Mouse (Mus musculus): Measurements from ENCODE around the gene Gm4491. TPM values are rescaled to one million over a fixed set of nuclear protein-coding genes. Genes with fewer than 3 reads are reported as not detected.

Gene Gm4491
- polyA plus RNA-seq (2016; fragmentation: Nextera tagmentation; extraction: Ambion mirVana): not detected in 2 replicates

DNA sequence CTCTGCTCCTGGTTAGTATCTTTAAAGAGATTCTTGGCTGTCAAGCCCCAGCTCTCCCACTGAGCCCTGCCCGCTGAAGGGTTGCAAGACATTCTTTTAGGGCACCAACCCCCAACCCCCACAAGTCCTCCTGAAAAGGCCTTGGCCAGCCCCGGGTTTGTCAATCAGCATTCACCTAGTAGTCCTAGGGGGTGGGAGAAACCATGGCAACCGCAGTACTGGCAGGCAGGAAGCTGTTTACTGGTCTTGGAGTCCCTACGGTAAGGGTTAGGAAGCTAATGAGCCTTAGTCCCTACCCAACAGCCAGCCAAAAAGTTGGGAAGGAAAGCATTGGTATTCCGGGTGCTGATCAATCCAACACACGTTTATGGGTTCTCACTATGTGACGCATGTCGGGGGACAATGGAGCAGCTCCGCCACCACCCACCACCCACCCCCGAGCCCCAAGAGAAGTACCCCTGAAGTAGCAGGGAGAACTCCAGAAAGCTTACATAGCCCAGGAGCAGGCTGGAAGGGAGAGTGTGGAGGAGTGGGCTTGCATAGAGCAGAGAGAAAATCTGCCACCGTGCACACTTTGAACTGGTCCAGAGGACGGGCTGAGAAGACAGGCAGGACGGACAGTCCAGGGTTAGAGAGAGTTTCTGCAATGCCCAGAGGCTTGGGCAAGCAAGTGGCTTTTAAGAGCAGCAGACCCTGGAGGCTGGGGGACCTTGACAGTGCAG is at the start of gene Gm4491:
Gene Gm4491 (minus strand): TSS at position 61 of the 722 bp plus-strand sequence.
- peaks cover 25% of the 10 kb centered on the region for H3K4me1 ChIP-seq
- H3K9me3 ChIP-seq (replicated peaks): no peaks in the 10 kb centered on the region
- H3K4me3 ChIP-seq: peak within 1 kb of the TSS; percentile 31
- H3K36me3 ChIP-seq: no peaks in the 10 kb centered on the region
- WGBS: 23% methylated on average over 13 of the region's 13 CpGs
- H3K27me3 ChIP-seq (ENCODE audit: low read depth, poor library complexity, severe bottlenecking): peaks cover 3% of the 10 kb centered on the region; the same call in 1 of the 2 replicates
- H3K27ac ChIP-seq: peak within 1 kb of the TSS; percentile 82
- DNase-seq (ENCODE audit: low spot score): peak; percentile 66

DNA sequence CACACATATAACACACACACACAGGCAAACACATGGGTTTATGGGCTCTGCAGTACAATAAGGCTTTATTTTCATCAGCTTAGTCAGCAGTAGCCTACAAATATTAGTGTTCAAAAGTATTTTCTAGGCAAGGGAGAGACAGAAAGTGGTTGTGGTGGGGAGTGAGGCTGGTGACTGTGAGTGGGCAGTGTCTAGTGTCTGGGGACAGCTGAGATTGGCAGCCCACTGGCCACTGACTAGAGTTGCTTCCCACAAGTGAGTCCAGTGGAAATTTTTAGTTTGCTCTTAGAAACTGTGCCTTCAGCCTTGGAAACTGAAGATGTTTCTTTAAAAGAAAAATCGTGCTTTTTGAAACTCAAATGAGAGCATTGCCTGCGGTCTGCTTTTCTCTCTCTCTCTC is 46.1 kb upstream of the Gm4491 start:
- Histone ChIP-seq H3K27me3 (ENCODE audit: low read depth, poor library complexity, severe bottlenecking) (no peaks in the 10 kb centered on the region; the same call in 1 of the 2 replicates), H3K36me3 (no peaks in the 10 kb centered on the region), H3K9me3 (replicated peaks) (no peaks in the 10 kb centered on the region), H3K4me3 (no peak overlapping the region), H3K27ac (no peak overlapping the region), H3K4me1 (peaks cover 8% of the 10 kb centered on the region)
- WGBS: 65% methylated on average over 2 of the region's 2 CpGs
- DNase-seq (ENCODE audit: low spot score): no peak

DNA sequence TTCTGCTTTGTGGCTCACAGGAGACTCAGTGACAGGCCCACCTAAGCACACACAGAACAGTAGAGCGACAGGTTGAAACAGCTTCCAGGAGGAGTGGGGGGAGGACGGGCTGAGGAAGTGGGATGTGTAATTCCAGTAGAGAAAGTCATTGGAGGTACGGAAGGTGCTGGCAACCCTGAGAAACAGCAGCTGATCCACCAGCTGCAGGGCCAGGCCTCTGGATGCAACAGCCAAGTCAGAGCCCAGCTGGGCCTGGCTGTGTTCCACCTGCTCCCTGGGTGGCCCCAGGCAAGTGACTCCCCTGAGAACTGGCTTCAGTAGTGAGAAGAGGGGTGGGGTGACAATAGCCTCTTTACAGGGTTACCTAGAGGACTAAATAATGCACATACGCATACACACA is 45.5 kb upstream of the Gm4491 start:
- WGBS: 79% methylated on average over 4 of the region's 4 CpGs
- Histone ChIP-seq H3K4me1 (peaks cover 8% of the 10 kb centered on the region), H3K9me3 (replicated peaks) (no peaks in the 10 kb centered on the region), H3K36me3 (no peaks in the 10 kb centered on the region), H3K4me3 (no peak overlapping the region), H3K27ac (no peak overlapping the region), H3K27me3 (ENCODE audit: low read depth, poor library complexity, severe bottlenecking) (no peaks in the 10 kb centered on the region; the same call in 1 of the 2 replicates)
- DNase-seq (ENCODE audit: low spot score): no peak

DNA sequence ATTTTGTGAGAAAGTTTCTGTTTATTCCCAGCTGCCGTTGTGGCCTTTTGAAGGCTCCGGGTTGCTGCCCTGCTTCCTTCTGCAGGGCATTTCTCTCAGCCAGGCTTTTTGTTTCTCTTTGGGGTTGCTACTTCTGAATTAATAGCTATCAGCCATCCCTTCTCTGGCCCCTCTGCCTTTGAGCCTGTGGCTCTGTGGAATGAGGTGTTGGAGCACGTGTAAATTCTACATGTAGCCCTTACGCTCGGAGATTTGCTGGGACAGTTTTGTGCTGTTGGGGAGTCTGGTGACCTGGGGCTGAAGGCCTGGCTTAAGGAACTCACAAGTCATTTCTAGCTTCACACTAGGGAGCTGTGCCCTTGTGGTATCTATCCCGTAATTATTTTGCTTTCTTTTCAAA is 39.2 kb upstream of the Gm4491 start:
- DNase-seq (ENCODE audit: low spot score): no peak
- Histone ChIP-seq H3K27ac (peak overlapping the region; percentile 53; the same call in 1 of the 2 replicates), H3K36me3 (no peaks in the 10 kb centered on the region), H3K27me3 (ENCODE audit: low read depth, poor library complexity, severe bottlenecking) (peaks cover 4% of the 10 kb centered on the region; the same call in 1 of the 2 replicates), H3K9me3 (replicated peaks) (no peaks in the 10 kb centered on the region), H3K4me1 (peaks cover 15% of the 10 kb centered on the region), H3K4me3 (no peak overlapping the region)
- WGBS: 48% methylated on average over 6 of the region's 6 CpGs

DNA sequence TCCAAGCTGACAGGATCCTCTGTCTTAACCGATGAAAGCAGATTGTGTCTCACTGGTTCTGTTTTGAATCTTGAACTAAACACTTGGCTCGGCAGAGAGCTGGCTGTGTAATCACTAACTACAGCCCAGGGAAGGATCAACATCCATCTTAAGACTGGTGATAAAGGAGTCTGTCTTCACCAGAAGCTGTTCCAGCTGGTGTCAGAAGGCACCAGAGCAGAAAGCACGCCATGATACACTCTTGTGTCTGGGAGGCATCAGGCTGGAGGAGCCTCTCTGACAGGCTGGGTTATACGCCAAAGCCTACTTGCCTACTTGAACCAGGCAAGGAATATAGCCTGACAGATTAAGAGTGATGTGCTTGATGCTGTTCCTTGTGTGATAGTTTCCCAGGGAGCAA is 30.1 kb upstream of the Gm4491 start:
- 35% methylated on average over 4 of the region's 4 CpGs for WGBS
- DNase-seq (ENCODE audit: low spot score): no peak
- Histone ChIP-seq H3K36me3 (no peaks in the 10 kb centered on the region), H3K4me1 (no peaks in the 10 kb centered on the region; the same call in 1 of the 2 replicates), H3K27me3 (ENCODE audit: low read depth, poor library complexity, severe bottlenecking) (no peaks in the 10 kb centered on the region), H3K27ac (no peak overlapping the region), H3K9me3 (replicated peaks) (no peaks in the 10 kb centered on the region), H3K4me3 (no peak overlapping the region)

DNA sequence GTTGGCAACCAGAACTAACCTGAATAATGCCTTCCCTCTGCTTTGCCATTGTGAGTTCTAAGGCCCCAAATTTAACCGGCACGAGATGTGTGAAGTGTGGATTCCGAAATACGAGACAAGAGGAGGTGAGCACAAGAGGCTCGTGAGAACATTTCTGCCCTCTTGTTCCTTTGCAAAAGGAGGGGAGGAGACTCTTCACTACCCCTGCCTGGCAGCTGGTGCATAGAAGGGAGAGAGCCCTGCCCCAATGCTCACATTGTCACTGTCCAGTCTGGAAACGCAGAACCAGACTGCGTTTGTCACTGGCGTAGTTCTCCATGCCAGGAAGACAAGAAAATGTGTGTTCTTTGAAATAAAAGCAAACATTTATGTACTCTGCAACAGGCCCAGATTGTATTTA is 19.6 kb upstream of the Gm4491 start:
- DNase-seq (ENCODE audit: low spot score): no peak
- 73% methylated on average over 8 of the region's 8 CpGs for WGBS
- Histone ChIP-seq H3K27ac (no peak overlapping the region), H3K4me3 (no peak overlapping the region), H3K4me1 (peaks cover 18% of the 10 kb centered on the region), H3K36me3 (no peaks in the 10 kb centered on the region), H3K27me3 (ENCODE audit: low read depth, poor library complexity, severe bottlenecking) (peaks cover 76% of the 10 kb centered on the region), H3K9me3 (replicated peaks) (no peaks in the 10 kb centered on the region)

DNA sequence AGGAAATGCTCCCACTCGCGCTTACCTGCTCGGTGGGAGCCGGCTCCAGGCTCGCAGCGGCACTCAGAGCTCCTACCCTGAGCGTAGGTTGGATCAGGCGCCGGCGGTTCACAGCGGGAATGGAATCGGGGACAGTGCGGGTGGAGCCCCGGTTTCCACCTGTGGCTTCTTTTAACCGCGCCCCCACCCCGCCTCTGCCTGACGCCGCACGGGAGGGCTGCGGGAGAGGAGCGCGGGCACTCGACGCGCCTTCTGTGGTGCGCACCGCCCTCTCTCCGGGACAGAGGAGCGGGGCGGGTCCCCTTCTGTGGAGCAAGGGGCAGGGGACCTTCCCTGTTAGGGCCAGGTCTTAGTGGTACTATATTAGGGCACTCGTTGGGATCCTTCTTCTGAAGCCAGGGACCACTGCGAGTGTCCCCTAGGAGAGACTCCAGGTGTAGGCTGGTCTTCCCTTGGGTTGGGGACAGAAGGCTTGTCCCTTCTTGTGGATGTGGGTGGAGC is 17.5 kb upstream of the Gm4491 start, which contains the start of gene Gjb6:
Gene Gjb6 (minus strand): TSS at position 451 of the 501 bp plus-strand sequence.
- 3% methylated on average over 33 of the region's 33 CpGs for WGBS
- Histone ChIP-seq H3K4me1 (peaks cover 30% of the 10 kb centered on the region), H3K27ac (0 out of 2 replicates have a peak within 1 kb of the TSS, but pooled peaks have one; percentile 20), H3K4me3 (peak within 1 kb of the TSS; percentile 51), H3K9me3 (replicated peaks) (no peaks in the 10 kb centered on the region), H3K36me3 (no peaks in the 10 kb centered on the region), H3K27me3 (ENCODE audit: low read depth, poor library complexity, severe bottlenecking) (peaks cover 72% of the 10 kb centered on the region)
- DNase-seq (ENCODE audit: low spot score): peak; percentile 46

DNA sequence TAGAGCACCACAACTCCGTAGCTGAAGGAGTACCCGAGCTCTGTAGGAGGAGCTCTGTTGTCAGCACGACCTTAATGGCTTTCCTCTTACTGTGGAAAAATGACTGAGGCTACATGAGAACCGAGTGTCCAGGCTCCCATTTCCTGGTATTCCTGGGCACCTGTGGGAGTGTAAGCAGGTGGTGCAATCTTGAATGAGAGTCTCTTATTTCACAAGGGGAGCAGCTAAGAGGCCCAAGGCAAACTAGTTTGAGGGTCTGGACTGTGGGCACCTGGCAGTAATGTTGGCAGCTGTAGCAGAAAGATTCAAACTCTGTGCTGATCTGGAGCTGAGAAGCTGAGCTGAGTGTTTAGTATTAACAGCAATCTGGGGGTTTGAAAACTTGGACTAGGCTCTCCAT is 11.7 kb upstream of the Gm4491 start:
- Histone ChIP-seq H3K9me3 (replicated peaks) (no peaks in the 10 kb centered on the region), H3K4me1 (peaks cover 18% of the 10 kb centered on the region), H3K4me3 (no peak overlapping the region), H3K36me3 (no peaks in the 10 kb centered on the region), H3K27me3 (ENCODE audit: low read depth, poor library complexity, severe bottlenecking) (peaks cover 19% of the 10 kb centered on the region), H3K27ac (no peak overlapping the region)
- WGBS: 71% methylated on average over 4 of the region's 4 CpGs
- DNase-seq (ENCODE audit: low spot score): no peak

DNA sequence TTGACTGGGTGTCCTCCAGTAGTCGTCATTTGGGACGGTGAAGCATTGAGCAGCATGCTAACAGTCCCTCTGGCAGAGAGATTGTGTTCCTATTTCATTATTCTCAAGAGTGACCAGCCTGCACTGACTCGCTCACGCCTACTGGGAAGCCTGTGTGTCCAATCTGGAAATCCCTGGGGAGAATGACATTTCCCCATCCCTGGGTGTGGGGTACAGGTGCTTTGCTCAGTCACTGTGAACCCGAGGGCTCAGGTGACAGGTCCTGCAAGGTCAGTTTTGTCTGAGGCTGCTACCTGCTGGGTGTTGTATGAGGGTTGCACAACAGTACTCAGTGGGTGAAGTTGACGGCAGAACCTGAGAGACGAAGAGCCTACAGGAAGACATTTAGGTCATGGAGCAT is 6.6 kb upstream of the Gm4491 start:
- Histone ChIP-seq H3K9me3 (replicated peaks) (no peaks in the 10 kb centered on the region), H3K36me3 (no peaks in the 10 kb centered on the region), H3K4me1 (peaks cover 8% of the 10 kb centered on the region; the same call in 1 of the 2 replicates), H3K4me3 (no peak overlapping the region), H3K27me3 (ENCODE audit: low read depth, poor library complexity, severe bottlenecking) (no peaks in the 10 kb centered on the region), H3K27ac (no peak overlapping the region)
- DNase-seq (ENCODE audit: low spot score): no peak
- 83% methylated on average over 7 of the region's 7 CpGs for WGBS

DNA sequence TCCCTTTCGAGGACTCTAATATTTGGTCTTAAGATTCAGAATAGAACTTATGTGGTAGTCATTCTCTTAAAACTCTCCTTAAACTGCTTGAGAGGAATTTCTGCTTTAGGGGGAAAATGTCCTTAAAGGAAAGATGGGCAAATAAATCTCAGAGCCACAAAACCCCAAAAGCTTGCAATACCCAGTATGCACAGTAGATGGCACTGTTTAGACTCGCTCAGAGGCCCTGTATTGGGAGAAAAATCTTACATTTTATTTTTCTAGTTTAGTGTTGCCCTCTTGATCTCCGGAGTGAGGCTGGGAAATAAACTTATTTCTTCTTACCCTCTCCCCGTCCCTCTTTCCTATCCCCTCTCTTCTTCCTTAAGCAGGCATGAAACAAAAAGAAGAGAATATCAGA is 6.5 kb downstream of the Gm4491 start:
- Histone ChIP-seq H3K27ac (no peak overlapping the region), H3K4me3 (no peak overlapping the region), H3K9me3 (replicated peaks) (no peaks in the 10 kb centered on the region), H3K4me1 (peaks cover 16% of the 10 kb centered on the region), H3K27me3 (ENCODE audit: low read depth, poor library complexity, severe bottlenecking) (peaks cover 56% of the 10 kb centered on the region), H3K36me3 (no peaks in the 10 kb centered on the region)
- WGBS: 12% methylated on average over 4 of the region's 4 CpGs
- DNase-seq (ENCODE audit: low spot score): peak; percentile 63

DNA sequence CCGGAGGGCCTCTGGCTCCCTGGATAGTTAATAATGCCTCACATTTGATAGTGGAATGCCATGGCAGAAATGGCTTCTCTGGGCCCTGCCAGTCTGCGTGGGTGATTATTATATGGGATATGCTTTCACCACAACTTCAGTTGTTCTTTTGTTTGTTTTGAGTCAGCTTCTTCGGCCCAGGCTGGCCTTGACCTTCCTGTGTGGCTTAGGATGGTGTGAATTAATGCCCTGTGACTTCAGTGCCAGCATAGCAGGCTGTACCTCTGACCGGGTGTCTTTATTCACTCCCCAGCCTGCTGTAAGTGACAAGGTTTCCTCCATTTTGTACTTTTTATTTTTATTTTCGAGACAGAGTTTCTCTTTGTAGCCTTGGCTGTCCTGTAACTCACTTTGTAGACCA is 7.8 kb downstream of the Gm4491 start:
- H3K9me3 ChIP-seq (replicated peaks): no peaks in the 10 kb centered on the region
- no peak for DNase-seq (ENCODE audit: low spot score)
- no peak overlapping the region for H3K4me3 ChIP-seq
- H3K36me3 ChIP-seq: no peaks in the 10 kb centered on the region
- H3K27ac ChIP-seq: no peak overlapping the region
- H3K27me3 ChIP-seq (ENCODE audit: low read depth, poor library complexity, severe bottlenecking): peaks cover 69% of the 10 kb centered on the region
- peaks cover 21% of the 10 kb centered on the region for H3K4me1 ChIP-seq
- WGBS: 77% methylated on average over 5 of the region's 5 CpGs

DNA sequence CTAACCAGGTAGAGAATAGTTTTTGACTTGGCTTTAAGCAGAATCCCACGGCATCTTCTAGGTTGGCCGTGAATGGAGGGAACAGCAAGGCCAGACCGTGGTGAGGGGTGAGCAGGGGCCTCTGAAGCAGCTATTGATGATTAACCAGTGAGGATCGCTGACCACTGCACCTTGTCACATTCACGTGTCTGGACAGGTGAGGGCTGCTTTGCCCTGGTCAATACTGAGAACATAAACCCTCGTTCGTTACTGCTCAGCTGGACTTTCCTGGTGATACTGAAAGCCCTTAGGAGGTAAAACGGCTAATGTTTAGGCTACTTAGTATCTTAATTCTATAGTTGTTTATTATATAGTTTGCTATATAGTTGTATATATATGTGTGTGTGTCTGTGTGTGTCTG is 8.6 kb downstream of the Gm4491 start:
- WGBS: 79% methylated on average over 8 of the region's 8 CpGs
- DNase-seq (ENCODE audit: low spot score): no peak
- Histone ChIP-seq H3K4me1 (peaks cover 21% of the 10 kb centered on the region), H3K9me3 (replicated peaks) (no peaks in the 10 kb centered on the region), H3K27ac (no peak overlapping the region), H3K4me3 (no peak overlapping the region), H3K36me3 (no peaks in the 10 kb centered on the region), H3K27me3 (ENCODE audit: low read depth, poor library complexity, severe bottlenecking) (peaks cover 77% of the 10 kb centered on the region)

DNA sequence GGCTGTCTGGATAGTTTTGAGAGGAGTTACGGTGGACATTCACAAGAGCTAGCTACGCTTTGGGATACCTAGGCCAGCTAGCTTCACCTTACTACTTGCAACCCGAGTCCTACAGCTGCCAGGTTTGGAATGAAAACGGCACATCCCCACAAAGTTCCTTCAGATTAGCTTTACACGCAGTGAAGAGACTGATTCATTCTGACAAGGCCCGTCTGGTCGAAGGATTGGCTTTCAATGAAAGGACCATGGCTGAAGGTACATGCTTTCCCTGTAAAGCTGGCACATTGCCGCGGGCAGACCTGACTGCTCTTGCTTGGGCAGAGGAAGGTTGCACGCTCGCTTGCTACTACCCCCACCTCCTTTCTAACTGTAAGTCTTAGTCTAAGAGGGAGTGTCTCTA is 10.0 kb downstream of the Gm4491 start:
- WGBS: 50% methylated on average over 11 of the region's 11 CpGs
- H3K4me3 ChIP-seq: no peak overlapping the region
- no peaks in the 10 kb centered on the region for H3K36me3 ChIP-seq
- DNase-seq (ENCODE audit: low spot score): no peak
- H3K4me1 ChIP-seq: peaks cover 21% of the 10 kb centered on the region
- peaks cover 82% of the 10 kb centered on the region for H3K27me3 ChIP-seq (ENCODE audit: low read depth, poor library complexity, severe bottlenecking)
- H3K27ac ChIP-seq: no peak overlapping the region
- no peaks in the 10 kb centered on the region for H3K9me3 ChIP-seq (replicated peaks)

Measured in limb, embryonic 10.5 days (tissue).